Mouse (Mus musculus) stomach, embryonic 14.5 days (tissue): Measurements from ENCODE around the gene Myo3a. TPM values are rescaled to one million over a fixed set of nuclear protein-coding genes. Genes with fewer than 3 reads are reported as not detected.

Experiments used
- ATAC-seq: fragments of 200-750 bp; cut with Nextera tagmentation; 2 replicates; pipeline ENCODE4 v1.8.0; 2017; ENCODE audit warnings: low read depth, moderate TSS enrichment; ENCODE audit not compliant: insufficient number of reproducible peaks, insufficient read depth, low FRiP score
- H3K27ac ChIP-seq: fragments of 300-500 bp; sonication (generic); 2 replicates; pipeline ENCODE4 v1.5.1; 2014; ENCODE audit warnings: mild to moderate bottlenecking, low read length, moderate library complexity, mixed read lengths
- H3K27me3 ChIP-seq: fragments of 300-500 bp; sonication (generic); 2 replicates; pipeline ENCODE4 v1.6.1; 2014; ENCODE audit warnings: low read length, control low read depth, mixed read lengths; ENCODE audit not compliant: control insufficient read depth, insufficient read depth
- H3K36me3 ChIP-seq: fragments of 300-500 bp; sonication (generic); 2 replicates; pipeline ENCODE4 v1.6.1; 2014; ENCODE audit warnings: mild to moderate bottlenecking, control low read depth, low read length, moderate library complexity, mixed read lengths; ENCODE audit not compliant: control insufficient read depth, insufficient read depth
- H3K4me1 ChIP-seq: fragments of 300-500 bp; sonication (generic); 2 replicates; pipeline ENCODE4 v1.6.1; 2014; ENCODE audit warnings: low read length, control low read depth, mixed read lengths; ENCODE audit not compliant: control insufficient read depth, insufficient read depth
- H3K4me2 ChIP-seq: fragments of 300-500 bp; sonication (generic); replicated peaks from 2 replicates; pipeline ENCODE4 v1.6.1; 2014; ENCODE audit warnings: low read depth, low read length, control low read depth
- H3K4me3 ChIP-seq: fragments of 300-500 bp; sonication (generic); 2 replicates; pipeline ENCODE4 v1.5.1; 2014; ENCODE audit warnings: low read depth, low read length, control low read depth
- H3K9ac ChIP-seq: fragments of 300-500 bp; sonication (generic); replicated peaks from 2 replicates; pipeline ENCODE4 v1.6.1; 2014; ENCODE audit warnings: low read depth, mild to moderate bottlenecking, control low read depth, low read length, moderate library complexity, mixed read lengths
- H3K9me3 ChIP-seq: fragments of 300-500 bp; sonication (generic); 2 replicates; pipeline ENCODE4 v1.6.1; 2016; ENCODE audit warnings: low read depth, low read length, control low read depth; ENCODE audit not compliant: control insufficient read depth
- WGBS: fragments of 180-500 bp; shearing (Covaris S2); extraction: QIAGEN DNeasy Blood & Tissue Kit; methylation state at CpG from one replicate; pipeline ENCODE4 v1.1.7; 2014; 5-methylcytosine and 5-hydroxymethylcytosine counted together
- polyA plus RNA-seq: library from polyadenylated mRNA; unstranded; fragments of >200 nt; fragmentation: Nextera tagmentation; extraction: Ambion mirVana; gene quantifications from 2 replicates; pipeline ENCODE4 v1.2.1, GENCODE M21; 2014

Gene Myo3a
- polyA plus RNA-seq, 1 experiment from 2014 or later: 0.42 TPM

DNA sequence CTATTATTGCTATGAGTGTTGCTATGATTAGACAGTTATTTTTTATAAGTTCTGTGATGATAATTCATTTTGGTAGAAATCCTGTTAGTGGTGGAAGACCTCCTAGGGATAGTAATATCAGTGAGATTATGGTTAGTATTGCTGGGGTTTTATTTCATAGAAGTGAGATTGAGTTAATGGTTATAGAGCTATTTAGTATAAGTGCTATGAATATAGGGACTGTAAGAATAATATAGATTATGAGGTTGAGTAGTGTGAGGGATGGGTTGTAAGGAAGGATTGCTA is 362.8 kb downstream of the Myo3a start:
- H3K4me2 ChIP-seq: no peak overlapping the region
- H3K27ac ChIP-seq: no peak overlapping the region
- H3K4me1 ChIP-seq: no peaks in the 10 kb centered on the region
- H3K36me3 ChIP-seq: no peaks in the 10 kb centered on the region
- H3K9ac ChIP-seq: no peak overlapping the region
- no peak overlapping the region for H3K4me3 ChIP-seq
- no peaks in the 10 kb centered on the region for H3K27me3 ChIP-seq
- no peak for ATAC-seq
- no peaks in the 10 kb centered on the region for H3K9me3 ChIP-seq

- H3K4me3 ChIP-seq: no peak overlapping the region
- 6% methylated on average over 9 of the region's 9 CpGs for whole genome bisulfite sequencing
- H3K9me3 ChIP-seq: no peaks in the 10 kb centered on the region
- no peaks in the 10 kb centered on the region for H3K36me3 ChIP-seq
- no peak overlapping the region for H3K27ac ChIP-seq
- H3K4me1 ChIP-seq: 0 out of 2 replicates have a peak, but pooled peaks cover 4% of the 10 kb centered on the region
- H3K4me2 ChIP-seq: no peak overlapping the region
- H3K9ac ChIP-seq: no peak overlapping the region
- peaks cover 42% of the 10 kb centered on the region for H3K27me3 ChIP-seq
- no peak for ATAC-seq
Measured at GRCm38 (mm10) chr2:22617951-22618350, 390.6 kb downstream of the Myo3a start.

- no peak overlapping the region for H3K9ac ChIP-seq
- 4% methylated on average over 12 of the region's 12 CpGs for WGBS
- ATAC-seq: no peak
Measured at GRCm38 (mm10) chr2:22619416-22619815, 392.1 kb downstream of the Myo3a start.

DNA sequence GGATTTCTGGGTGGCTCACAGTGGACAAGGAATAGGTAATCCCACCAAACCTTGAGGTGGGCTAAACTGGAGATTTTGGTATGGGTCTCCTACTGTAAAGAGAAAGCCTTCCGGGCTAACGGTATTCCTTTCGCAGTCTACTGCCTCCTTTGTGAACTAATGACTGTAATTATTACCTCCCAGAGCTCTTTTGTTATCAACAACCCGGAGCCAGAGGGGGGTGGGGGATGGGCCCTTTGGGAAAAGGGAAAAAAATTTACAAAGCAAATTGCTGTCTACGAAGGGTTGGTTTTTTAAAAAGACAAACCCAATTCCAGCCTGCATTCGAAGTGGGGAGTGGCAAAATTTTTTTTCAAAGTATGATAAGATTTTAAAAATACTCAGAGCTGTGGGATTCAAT is 392.7 kb downstream of the Myo3a start:
- under 1% methylated on average over 6 of the region's 6 CpGs for WGBS
- Histone ChIP-seq H3K36me3 (no peaks in the 10 kb centered on the region), H3K9me3 (no peaks in the 10 kb centered on the region), H3K4me1 (peaks cover 7% of the 10 kb centered on the region; the same call in 1 of the 2 replicates), H3K4me2 (no peak overlapping the region), H3K4me3 (no peak overlapping the region), H3K27ac (no peak overlapping the region), H3K27me3 (peaks cover 60% of the 10 kb centered on the region), H3K9ac (no peak overlapping the region)
- ATAC-seq: no peak

More at GRCm38 (mm10) chr2:22619416-22619815, 392.1 kb downstream of the Myo3a start:
- Histone ChIP-seq H3K4me3 (no peak overlapping the region), H3K27me3 (peaks cover 55% of the 10 kb centered on the region), H3K4me1 (peaks cover 7% of the 10 kb centered on the region; the same call in 1 of the 2 replicates), H3K4me2 (no peak overlapping the region), H3K9me3 (no peaks in the 10 kb centered on the region), H3K27ac (no peak overlapping the region), H3K36me3 (no peaks in the 10 kb centered on the region)

DNA sequence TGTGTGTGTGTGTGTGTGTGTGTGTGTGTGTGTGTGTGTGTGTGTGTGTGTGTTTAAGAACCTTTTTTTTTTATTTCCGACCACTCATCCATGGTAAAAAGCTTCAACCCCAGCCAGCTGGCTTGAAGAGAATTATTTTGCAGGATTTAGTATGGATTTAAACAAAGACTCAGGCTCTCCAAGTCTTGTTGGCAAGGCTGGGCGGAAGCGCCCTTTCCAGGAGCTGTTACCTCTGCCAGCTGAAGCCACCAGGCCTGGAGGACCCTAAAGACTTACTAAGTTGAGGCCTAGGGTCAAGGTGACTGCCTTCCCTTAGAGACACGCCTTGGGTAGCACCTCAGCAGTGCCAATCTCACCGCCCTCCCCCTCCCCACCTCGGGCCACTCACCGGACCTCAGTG is 393.2 kb downstream of the Myo3a start:
- H3K4me2 ChIP-seq: no peak overlapping the region
- peaks cover 7% of the 10 kb centered on the region; the same call in 1 of the 2 replicates for H3K4me1 ChIP-seq
- H3K9me3 ChIP-seq: no peaks in the 10 kb centered on the region
- H3K4me3 ChIP-seq: no peak overlapping the region
- ATAC-seq: no peak
- H3K36me3 ChIP-seq: no peaks in the 10 kb centered on the region
- H3K27me3 ChIP-seq: peaks cover 65% of the 10 kb centered on the region
- WGBS: 6% methylated on average over 7 of the region's 7 CpGs
- H3K9ac ChIP-seq: no peak overlapping the region
- no peak overlapping the region for H3K27ac ChIP-seq

GRCm38 (mm10) chr2:22620978-22621827 is 393.9 kb downstream of the Myo3a start:
- Histone ChIP-seq H3K36me3 (no peaks in the 10 kb centered on the region), H3K4me3 (0 out of 2 replicates have a peak overlapping the region, but pooled peaks have one; percentile 31), H3K27me3 (peaks cover 71% of the 10 kb centered on the region), H3K4me1 (peaks cover 7% of the 10 kb centered on the region; the same call in 1 of the 2 replicates), H3K27ac (no peak overlapping the region), H3K4me2 (no peak overlapping the region; the same call in 1 of the 2 replicates), H3K9ac (no peak overlapping the region), H3K9me3 (no peaks in the 10 kb centered on the region)
- WGBS: 4% methylated on average over 20 of the region's 20 CpGs
- no peak for ATAC-seq

DNA sequence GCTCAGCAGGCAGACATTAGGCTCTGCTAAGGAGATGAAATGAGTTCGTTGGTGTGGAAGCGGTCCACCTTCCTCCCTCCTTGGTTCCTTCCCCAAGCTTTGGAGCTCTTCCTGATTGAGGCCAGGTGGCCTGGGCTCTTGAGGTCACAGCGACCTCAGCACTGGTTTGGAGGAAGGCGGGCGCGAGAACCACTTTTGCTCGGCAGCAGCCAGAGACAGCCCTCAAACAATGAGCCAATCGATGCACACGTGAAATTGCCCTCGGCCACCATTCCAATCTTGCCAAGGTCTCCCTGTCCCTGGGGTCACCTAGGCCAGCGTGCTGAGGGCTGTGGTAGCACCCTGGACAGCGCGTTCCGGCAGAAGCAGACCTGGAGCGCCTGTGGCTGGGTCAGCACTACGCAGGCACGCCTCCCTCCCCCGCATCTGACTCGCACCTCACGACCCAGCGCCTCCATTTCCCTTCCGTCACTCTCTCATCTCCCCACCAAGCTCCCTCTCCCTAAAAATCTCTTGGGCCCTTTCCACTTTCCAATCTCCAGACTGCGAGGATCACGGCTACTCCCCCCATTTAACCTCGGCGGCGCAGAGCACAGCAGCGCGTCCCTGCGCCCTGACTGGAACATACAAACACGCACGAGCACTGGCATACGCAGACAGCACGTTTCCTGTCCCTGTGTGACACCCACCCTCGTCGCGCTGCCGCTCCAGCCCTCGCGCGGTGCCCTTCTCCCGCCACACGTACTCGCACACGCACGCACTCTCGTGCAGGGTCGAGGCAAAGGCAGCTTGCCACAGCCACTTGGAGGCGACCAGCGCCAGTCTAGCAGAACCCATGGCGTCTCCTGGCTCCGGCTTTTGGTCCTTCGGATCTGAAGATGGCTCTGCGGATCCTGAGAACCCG is 394.8 kb downstream of the Myo3a start, which contains the start of gene Gad2:
Gene Gad2, plus strand, starts transcription at position 378 of the 904 bp plus-strand sequence.
- Histone ChIP-seq H3K27ac (no peak within 1 kb of the TSS), H3K36me3 (no peaks in the 10 kb centered on the region), H3K27me3 (peaks cover 72% of the 10 kb centered on the region), H3K9ac (no peak within 1 kb of the TSS), H3K4me2 (peak within 1 kb of the TSS; percentile 62), H3K4me3 (peak within 1 kb of the TSS; percentile 31), H3K4me1 (peaks cover 7% of the 10 kb centered on the region; the same call in 1 of the 2 replicates), H3K9me3 (no peaks in the 10 kb centered on the region)
- under 1% methylated on average over 55 of the region's 55 CpGs for WGBS
- peak; percentile 82 for ATAC-seq
